Mouse (Mus musculus) hindbrain, embryonic 11.5 days (tissue): Measurements from ENCODE around the gene Ric8b. TPM values are rescaled to one million over a fixed set of nuclear protein-coding genes. Genes with fewer than 3 reads are reported as not detected.
A peak's percentile ranks its signal among the peaks of the same experiment; 100 is the strongest.

Experiments used
- ATAC-seq: fragments of 200-750 bp; cut with Nextera tagmentation; 2 replicates; pipeline ENCODE4 v1.8.0; 2017; ENCODE audit warnings: mild to moderate bottlenecking, moderate TSS enrichment, moderate library complexity; ENCODE audit not compliant: low FRiP score
- DNase-seq: peaks from one replicate; pipeline ENCODE4 v3.0.0-alpha.2; 2015; ENCODE audit warnings: low spot score
- H3K27ac ChIP-seq: fragments of 300-500 bp; sonication (generic); 2 replicates; pipeline ENCODE4 v1.5.1; 2014; ENCODE audit warnings: mild to moderate bottlenecking, low read depth, low read length
- H3K27me3 ChIP-seq: fragments of 300-500 bp; sonication (generic); 2 replicates; pipeline ENCODE4 v1.6.1; 2014; ENCODE audit warnings: mild to moderate bottlenecking, low read length, moderate library complexity, mixed read lengths; ENCODE audit not compliant: control insufficient read depth, insufficient read depth
- H3K36me3 ChIP-seq: fragments of 300-500 bp; sonication (generic); 2 replicates; pipeline ENCODE4 v1.6.1; 2014; ENCODE audit warnings: mild to moderate bottlenecking, low read length, moderate library complexity, mixed read lengths; ENCODE audit not compliant: control insufficient read depth, insufficient read depth
- H3K4me1 ChIP-seq: fragments of 300-500 bp; sonication (generic); replicated peaks from 2 replicates; pipeline ENCODE4 v1.6.1; 2014; ENCODE audit warnings: low read length, mixed read lengths; ENCODE audit not compliant: control insufficient read depth, insufficient read depth
- H3K4me2 ChIP-seq: fragments of 300-500 bp; sonication (generic); replicated peaks from 2 replicates; pipeline ENCODE4 v1.6.1; 2014; ENCODE audit warnings: mild to moderate bottlenecking, low read depth, low read length
- H3K4me3 ChIP-seq: fragments of 300-500 bp; sonication (generic); 2 replicates; pipeline ENCODE4 v1.5.1; 2014; ENCODE audit warnings: low read depth, low read length
- H3K9ac ChIP-seq: fragments of 300-500 bp; sonication (generic); 2 replicates; pipeline ENCODE4 v1.6.1; 2014; ENCODE audit warnings: low read depth, low read length
- H3K9me3 ChIP-seq: fragments of 300-500 bp; sonication (generic); 2 replicates; pipeline ENCODE4 v1.6.1; 2016; ENCODE audit warnings: low read length; ENCODE audit not compliant: control insufficient read depth
- WGBS: fragments of 180-500 bp; shearing (Covaris S2); extraction: QIAGEN DNeasy Blood & Tissue Kit; methylation state at CpG from one replicate; pipeline ENCODE4 v1.1.7; 2014; 5-methylcytosine and 5-hydroxymethylcytosine counted together
- polyA plus RNA-seq: library from polyadenylated mRNA; unstranded; fragments of >200 nt; fragmentation: Nextera tagmentation; extraction: Ambion mirVana; gene quantifications from 2 replicates; pipeline ENCODE4 v1.2.1, GENCODE M21; 2014

Gene Ric8b
- polyA plus RNA-seq, 1 experiment from 2014 or later = 33.7 TPM

DNA sequence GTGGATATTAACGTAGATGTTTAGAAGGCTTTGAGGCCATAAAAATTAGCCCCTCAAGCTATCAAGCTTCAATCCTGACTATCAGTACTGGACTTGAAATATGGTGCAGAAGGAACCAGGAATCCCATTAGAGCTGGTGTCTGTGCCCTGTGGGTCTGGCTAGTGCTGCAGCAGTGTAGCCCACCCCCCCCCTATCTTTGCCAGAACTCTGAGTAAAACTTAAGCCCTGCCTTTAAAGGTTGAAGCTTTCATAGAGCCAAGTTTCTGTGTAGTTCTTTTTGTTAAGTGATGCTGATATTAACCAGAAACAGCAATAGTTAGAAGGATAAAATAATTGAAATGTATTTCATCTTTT is 80.8 kb downstream of the Ric8b start:
- no peaks in the 10 kb centered on the region for H3K4me1 ChIP-seq
- no peaks in the 10 kb centered on the region for H3K27me3 ChIP-seq
- no peak overlapping the region for H3K27ac ChIP-seq
- H3K9ac ChIP-seq = no peak overlapping the region
- no peaks in the 10 kb centered on the region; the same call in 1 of the 2 replicates for H3K36me3 ChIP-seq
- no peaks in the 10 kb centered on the region for H3K9me3 ChIP-seq
- DNase-seq (no peak), ATAC-seq (no peak)
- H3K4me2 ChIP-seq = no peak overlapping the region
- no peak overlapping the region for H3K4me3 ChIP-seq
- 93% methylated on average over 1 of the region's 1 CpGs for WGBS

DNA sequence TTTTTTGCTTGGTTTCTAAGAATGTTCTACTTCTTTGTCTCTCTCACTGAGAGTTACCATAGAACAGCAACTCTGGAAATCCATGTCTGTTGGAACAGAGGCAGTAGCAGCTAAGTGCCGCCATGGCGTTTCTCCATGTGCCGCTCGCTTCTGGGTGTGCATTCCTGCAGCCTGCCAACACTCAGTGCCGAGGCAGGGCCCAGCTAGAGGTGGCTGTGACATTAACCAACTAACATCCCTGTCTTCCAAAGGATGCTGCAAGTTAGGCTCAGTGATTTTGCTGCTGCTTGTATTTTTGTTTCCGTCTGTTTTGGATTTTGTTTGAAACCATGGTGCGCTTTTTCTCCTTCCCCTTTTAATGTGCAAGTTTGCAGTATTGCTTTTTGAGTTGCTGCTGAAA is 84.5 kb downstream of the Ric8b start:
- DNase-seq (no peak), ATAC-seq (no peak)
- Histone ChIP-seq H3K27me3 (no peaks in the 10 kb centered on the region), H3K36me3 (no peaks in the 10 kb centered on the region), H3K4me1 (no peaks in the 10 kb centered on the region), H3K4me2 (no peak overlapping the region), H3K9ac (no peak overlapping the region), H3K9me3 (no peaks in the 10 kb centered on the region), H3K4me3 (no peak overlapping the region), H3K27ac (no peak overlapping the region)
- 86% methylated on average over 7 of the region's 7 CpGs for WGBS

DNA sequence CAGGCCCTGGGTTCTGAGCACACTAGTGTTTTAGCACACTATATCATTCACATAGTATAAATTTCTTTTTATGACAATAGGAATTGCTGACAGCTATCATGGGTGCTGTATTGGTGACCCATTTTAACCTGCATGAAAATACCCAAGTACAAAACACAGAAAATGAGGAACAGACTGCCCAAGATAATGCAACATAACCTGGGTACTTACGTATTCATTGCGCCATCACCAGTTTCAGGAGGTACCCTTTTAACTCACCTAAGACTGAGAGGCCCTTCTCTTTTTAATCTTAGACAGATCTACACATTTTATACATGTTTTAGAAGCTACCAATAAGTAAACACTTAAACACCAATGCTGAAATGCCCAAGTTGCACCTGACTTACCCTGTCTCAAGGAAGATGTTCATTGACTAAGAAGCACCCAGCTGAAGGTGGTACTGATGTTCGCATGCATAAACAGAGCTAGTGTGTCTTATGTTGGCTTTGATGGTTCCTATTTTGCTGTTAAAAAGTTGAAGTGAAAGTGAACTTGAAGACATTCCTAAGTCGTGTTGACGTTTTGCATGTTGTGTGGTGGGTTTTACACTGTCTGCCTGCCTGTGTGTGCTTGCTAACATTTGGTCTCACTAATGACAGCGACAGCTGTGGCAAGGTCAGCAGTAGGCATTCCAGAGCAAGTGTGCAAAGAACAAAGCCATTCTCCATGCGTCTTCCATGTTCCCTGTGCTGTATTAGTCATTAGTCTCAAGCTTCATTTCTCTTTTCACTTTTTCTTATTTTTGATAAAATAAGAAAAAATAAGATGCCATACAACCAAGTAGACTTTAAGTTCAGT is 86.0 kb downstream of the Ric8b start:
- H3K9me3 ChIP-seq = no peaks in the 10 kb centered on the region
- no peak overlapping the region for H3K4me2 ChIP-seq
- H3K4me1 ChIP-seq = no peaks in the 10 kb centered on the region
- ATAC-seq = no peak
- no peaks in the 10 kb centered on the region for H3K27me3 ChIP-seq
- no peak overlapping the region for H3K9ac ChIP-seq
- DNase-seq = no peak
- no peak overlapping the region for H3K27ac ChIP-seq
- no peaks in the 10 kb centered on the region for H3K36me3 ChIP-seq
- 88% methylated on average over 7 of the region's 7 CpGs for WGBS
- no peak overlapping the region for H3K4me3 ChIP-seq

DNA sequence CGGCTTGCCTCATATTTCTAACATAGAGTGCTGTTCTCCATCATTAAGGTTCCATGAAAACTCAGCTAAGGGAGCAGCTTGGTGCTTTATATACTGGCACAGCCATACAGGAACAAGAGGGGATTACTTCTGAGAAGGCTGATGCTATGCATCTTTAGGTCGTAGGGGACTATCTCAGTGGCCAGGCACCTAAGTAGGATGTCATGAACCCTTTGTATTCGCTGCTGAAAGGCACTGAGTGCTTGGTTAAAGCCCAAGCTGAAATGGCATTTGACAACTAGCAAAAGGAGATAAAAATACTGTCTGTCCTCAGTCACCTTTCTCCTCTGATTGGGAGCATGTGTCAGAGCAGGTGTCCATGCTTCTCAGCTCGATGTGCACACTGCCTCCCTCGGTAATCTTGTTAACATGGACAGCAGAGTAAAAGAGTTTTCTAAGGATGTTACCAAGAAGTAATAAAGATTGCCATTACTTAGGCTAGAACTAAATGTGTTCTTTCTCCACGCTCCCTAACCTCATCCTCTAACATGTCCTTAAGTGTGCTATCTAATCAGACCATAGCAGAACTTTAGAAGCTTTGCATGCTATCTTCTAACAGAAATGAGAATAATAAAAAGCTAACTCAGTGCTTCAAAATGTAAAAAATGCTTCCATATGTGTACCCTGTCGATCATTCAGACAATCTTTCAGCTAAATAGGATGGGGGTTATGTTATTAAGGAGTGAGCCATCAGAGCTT is 89.3 kb downstream of the Ric8b start:
- Histone ChIP-seq H3K36me3 (no peaks in the 10 kb centered on the region), H3K9ac (no peak overlapping the region), H3K4me2 (no peak overlapping the region), H3K9me3 (no peaks in the 10 kb centered on the region), H3K4me1 (no peaks in the 10 kb centered on the region), H3K4me3 (no peak overlapping the region), H3K27me3 (no peaks in the 10 kb centered on the region), H3K27ac (no peak overlapping the region)
- DNase-seq (no peak), ATAC-seq (no peak)
- WGBS = 87% methylated on average over 7 of the region's 7 CpGs

DNA sequence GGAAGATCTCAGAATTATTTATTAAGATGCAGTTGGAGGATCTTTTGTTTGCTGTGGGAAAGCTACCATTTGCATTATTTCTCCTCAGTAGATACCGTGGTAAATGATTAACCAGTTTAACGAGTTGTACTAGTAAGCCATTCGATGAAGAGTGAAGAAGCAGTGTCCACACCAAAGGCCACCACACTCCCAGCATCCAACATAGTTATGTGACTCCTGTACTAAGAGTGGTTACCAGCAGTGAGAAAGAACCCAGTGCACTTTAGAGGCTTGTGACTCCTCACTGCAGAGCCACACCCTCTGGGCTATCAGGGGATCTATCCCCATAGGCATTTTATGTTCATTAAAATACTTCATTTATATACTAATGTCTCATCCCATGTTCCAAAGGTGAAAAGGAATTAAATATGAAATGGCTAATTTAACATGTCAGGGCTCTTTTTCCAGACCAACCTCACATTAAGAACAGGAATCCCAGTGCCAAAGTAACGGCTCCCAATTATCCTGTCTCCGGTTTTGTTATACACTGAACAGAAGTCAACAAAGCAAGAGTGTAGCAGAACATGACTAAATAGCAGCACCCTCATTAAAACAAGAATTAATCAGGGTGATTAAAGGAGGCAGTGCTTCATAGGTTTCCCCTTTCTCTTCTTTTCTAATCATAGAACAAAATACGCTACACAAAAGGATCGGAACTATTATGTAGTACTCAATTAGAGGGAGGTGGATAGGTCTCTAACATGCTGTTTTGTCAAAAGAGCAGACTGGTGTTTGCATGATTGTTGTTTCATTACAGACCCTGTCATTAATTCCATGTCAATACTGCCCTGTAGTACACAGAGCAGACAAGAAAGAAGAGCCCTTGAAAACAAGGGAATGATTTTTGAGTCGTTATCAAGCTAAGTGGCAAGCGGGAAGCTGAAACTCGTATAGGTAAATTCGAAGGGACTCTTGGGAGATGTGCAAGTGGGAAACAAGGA is 90.7 kb downstream of the Ric8b start:
- Histone ChIP-seq H3K27ac (no peak overlapping the region), H3K36me3 (no peaks in the 10 kb centered on the region), H3K9me3 (no peaks in the 10 kb centered on the region), H3K27me3 (no peaks in the 10 kb centered on the region), H3K4me2 (no peak overlapping the region), H3K4me3 (no peak overlapping the region), H3K4me1 (no peaks in the 10 kb centered on the region), H3K9ac (no peak overlapping the region)
- no peak for DNase-seq
- ATAC-seq = no peak
- 76% methylated on average over 11 of the region's 11 CpGs for WGBS

DNA sequence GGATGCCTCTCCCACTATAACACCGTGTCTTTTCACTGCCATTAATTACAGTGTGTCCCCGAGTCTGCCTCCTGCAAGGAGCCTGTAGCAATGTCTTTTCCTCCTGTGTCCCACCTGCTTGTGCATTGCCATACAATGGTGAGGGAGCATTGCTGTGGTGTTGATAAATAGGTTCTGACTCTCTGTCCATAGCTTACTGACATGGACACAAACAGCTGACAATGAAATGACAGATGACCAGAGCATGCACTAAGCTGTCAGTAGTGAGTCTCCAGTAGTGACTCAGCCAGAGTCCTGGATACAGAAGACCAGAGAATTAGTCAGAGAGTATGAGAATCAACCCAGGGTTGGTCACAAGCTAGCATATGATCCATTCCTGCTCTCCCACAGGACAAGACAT is 93.7 kb downstream of the Ric8b start:
- Histone ChIP-seq H3K27me3 (no peaks in the 10 kb centered on the region), H3K4me1 (no peaks in the 10 kb centered on the region), H3K4me2 (no peak overlapping the region), H3K9ac (no peak overlapping the region), H3K4me3 (no peak overlapping the region), H3K9me3 (no peaks in the 10 kb centered on the region), H3K27ac (no peak overlapping the region), H3K36me3 (no peaks in the 10 kb centered on the region)
- 73% methylated on average over 2 of the region's 2 CpGs for WGBS
- DNase-seq = no peak
- no peak for ATAC-seq

DNA sequence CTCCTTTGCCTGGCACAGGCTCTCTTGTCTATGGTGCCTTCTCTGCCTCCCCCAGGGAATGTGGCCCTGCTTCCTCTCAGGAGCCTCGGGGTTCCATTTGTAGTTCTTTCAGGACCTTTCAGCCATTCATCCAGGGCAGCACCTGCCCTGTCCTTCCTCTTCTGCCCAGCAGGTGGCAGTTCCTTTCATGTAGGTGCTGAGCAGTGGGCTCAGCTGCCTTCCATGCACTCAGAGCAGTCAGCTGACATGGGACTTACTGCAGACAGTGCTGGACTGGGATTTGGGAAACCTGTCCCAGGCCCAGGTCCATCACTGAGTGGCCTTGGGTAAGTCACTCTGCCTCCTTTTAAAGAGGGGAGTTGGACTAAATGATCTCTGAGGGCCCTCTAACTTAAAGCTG is 96.0 kb downstream of the Ric8b start:
- H3K27me3 ChIP-seq = no peaks in the 10 kb centered on the region
- H3K9me3 ChIP-seq = no peaks in the 10 kb centered on the region
- 10% methylated on average over 1 of the region's 1 CpGs for WGBS
- H3K27ac ChIP-seq = no peak overlapping the region
- no peak overlapping the region for H3K9ac ChIP-seq
- ATAC-seq = peak; percentile 74; the same call in 1 of the 2 replicates
- no peaks in the 10 kb centered on the region for H3K36me3 ChIP-seq
- peak; percentile 66 for DNase-seq
- no peak overlapping the region for H3K4me2 ChIP-seq
- no peak overlapping the region for H3K4me3 ChIP-seq
- no peaks in the 10 kb centered on the region for H3K4me1 ChIP-seq

DNA sequence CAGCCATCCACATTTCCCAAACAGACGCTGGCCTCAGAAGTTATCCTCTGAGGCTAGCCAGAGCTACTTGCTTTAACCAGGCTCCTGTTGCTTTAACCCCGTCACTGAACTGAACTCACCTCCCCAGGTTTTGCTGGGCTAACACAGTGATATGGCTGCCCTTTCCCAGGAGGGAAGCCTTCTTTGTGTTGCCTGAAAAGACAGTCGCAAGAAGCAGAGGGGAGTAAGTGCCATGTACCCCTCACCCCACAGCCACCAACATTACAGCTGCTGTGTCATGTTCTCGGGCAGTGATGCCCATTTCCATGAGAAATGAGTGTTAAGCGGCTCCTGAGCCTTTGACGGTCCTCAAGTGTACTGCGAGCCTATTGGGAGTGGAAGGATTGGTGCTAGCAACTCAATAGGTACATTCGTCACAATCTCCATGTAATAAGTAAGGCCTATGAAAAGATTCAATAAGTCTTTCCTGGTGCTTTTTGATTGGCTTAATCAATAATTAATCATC is 96.6 kb downstream of the Ric8b start:
- DNase-seq = no peak
- Histone ChIP-seq H3K9ac (no peak overlapping the region), H3K4me1 (no peaks in the 10 kb centered on the region), H3K27ac (no peak overlapping the region), H3K36me3 (no peaks in the 10 kb centered on the region), H3K9me3 (no peaks in the 10 kb centered on the region), H3K4me3 (no peak overlapping the region), H3K4me2 (no peak overlapping the region), H3K27me3 (no peaks in the 10 kb centered on the region)
- 55% methylated on average over 8 of the region's 8 CpGs for WGBS
- no peak for ATAC-seq
